Mouse (Mus musculus) T-helper 1 cell (primary cell): ENCODE data around the gene Glg1.
"Not testable (repeated sequence)": the region's sequence is repeated elsewhere in the genome, so short reads cannot be mapped to it uniquely, and the experiment has no call there.

Experiments
- in situ Hi-C: fragments of 300-600 bp; cut with MboI, MseI; formaldehyde crosslinking; loops from one replicate; pipeline ENCODE4 v1.15.1; 2025; ENCODE audit warnings: high pct_unique_total_duplicates

The Glg1 gene

GRCm38 (mm10) chr8:111258631-111259407, at the start of gene Glg1:
Gene Glg1 (minus strand): TSS chr8:111259216.
- in situ Hi-C loops = no loop called here

GRCm38 (mm10) chr8:111305031-111305730, 46.2 kb upstream of the Glg1 start:
- in situ Hi-C loops = no loop called here

- in situ Hi-C loops = no loop called here
These were observed 45.3 kb upstream of the Glg1 start for GRCm38 (mm10) chr8:111304359-111304758.

DNA sequence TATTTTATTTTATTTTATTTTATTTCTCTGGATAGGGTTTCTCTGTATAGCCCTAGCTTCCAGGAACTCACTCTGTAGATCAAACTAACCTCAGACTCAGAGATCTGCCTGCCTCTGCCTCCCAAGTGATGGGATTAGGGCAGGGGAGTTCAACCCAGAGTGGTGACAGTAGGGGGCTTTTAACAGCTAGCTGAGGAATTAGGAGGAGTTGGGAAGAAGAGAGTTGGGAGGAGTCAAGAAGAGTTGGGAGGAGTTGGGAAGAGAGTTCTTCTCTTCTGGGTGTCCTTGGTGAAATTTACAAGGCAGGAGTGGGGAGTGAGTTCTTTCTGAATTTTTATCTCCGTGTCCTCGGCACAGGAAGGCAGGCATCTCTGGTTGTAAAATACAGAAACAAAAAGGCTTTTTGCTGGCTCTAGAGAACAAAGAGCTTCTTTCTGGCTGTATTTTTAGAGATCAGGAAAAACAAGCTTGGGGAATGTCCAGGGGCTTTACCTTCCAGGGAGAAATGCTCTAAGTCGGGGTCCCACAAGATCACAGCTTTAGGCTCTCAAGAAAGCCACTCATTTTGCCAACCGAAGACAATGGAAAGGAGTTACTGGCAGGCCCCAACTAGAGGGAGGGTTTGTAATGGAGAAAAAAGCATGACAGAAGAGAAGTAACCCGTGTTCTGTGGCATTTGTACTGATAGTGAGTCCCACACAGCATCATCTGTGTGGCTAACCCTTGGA, 44.2 kb upstream of the Glg1 start:
- in situ Hi-C loops = not testable (repeated sequence)

DNA sequence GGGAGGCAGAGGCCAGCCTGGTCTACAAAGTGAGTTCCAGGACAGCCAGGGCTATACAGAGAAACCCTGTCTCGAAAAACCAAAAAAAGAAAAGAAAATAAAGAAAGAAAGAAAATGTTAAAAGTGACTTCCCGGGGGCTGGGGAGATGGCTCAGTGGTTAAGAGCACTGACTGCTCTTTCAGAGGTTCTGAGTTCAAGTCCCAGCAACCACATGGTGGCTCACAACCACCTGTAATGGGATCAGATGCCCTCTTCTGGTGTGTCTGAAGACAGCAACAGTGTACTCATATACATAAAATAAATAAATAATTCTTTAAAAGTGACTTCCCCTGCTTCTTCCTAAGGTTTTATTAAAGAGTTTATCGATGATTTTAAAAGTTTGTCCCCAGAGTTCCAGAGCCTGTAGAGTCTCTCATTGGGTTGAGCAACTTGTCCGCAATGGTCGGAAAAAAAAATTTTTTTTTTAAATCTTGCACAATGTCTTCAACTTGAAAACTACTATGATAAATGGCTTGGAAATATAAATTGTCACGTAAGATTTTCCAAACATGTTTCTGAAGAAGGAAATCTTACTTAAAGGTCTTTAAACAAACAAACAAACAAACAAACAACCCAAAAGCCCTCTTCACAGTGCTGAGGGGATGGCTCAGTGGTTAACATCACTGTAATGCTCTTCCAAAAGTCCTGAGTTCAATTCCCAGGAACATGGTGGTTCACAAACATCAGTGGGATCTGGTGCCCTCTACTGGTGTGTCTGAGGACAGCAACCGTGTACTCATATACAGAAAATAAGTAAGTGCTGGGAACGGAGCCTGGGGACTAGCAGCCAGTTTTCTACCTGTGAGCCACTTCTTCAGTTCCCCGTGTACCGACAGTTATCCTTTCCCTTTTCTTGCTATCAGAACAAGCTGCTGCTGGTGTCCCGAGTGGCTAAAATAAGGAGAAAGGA, 41.9 kb upstream of the Glg1 start:
- in situ Hi-C loops = no loop called here

GRCm38 (mm10) chr8:111299821-111300568, 41.0 kb upstream of the Glg1 start, which contains the start of gene Rfwd3:
Gene Rfwd3 (minus strand): TSS chr8:111300222.
- in situ Hi-C loops = no loop called here

- in situ Hi-C loops = no loop called here
These were observed 40.4 kb upstream of the Glg1 start for GRCm38 (mm10) chr8:111299363-111299820.

GRCm38 (mm10) chr8:111298011-111298410, 39.0 kb upstream of the Glg1 start:
- in situ Hi-C loops = no loop called here

- in situ Hi-C loops = no loop called here
These were observed 32.7 kb upstream of the Glg1 start for GRCm38 (mm10) chr8:111291733-111292132.

DNA sequence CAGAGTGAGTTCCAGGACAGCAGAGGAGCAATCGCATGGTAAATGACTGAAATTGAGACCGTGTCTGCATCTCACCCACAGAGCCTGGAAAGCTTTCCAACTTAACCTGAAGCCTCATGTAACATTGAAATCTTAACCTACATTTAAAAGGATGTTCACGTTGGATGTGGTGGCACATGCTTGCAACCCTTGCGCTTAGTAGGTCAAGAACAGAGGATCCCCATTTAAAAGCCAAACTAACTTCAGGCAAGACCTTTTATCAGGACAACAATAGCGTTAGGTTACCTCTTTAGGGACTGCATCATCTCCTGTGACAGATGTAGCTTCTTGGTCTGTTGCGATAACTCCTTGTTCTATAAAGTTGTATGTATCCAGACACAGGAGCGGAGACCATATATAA, 31.6 kb upstream of the Glg1 start:
- in situ Hi-C loops = no loop called here

GRCm38 (mm10) chr8:111285603-111286002, 26.6 kb upstream of the Glg1 start:
- in situ Hi-C loops = loop anchor here (5.0 to 10.0 kb wide), 3 partner anchors 121 to 458 kb away; partner anchors contain the start of gene Exosc6

- in situ Hi-C loops = loop anchor here (10.0 kb wide), 1 partner anchor 117 kb away; no protein-coding TSS in a partner anchor
These were observed 23.1 kb upstream of the Glg1 start for GRCm38 (mm10) chr8:111282093-111282492.

- in situ Hi-C loops = loop anchor here (5.0 kb wide), 1 partner anchor 286 kb away; no protein-coding TSS in a partner anchor
These were observed 9.3 kb upstream of the Glg1 start for GRCm38 (mm10) chr8:111268277-111268676.

DNA sequence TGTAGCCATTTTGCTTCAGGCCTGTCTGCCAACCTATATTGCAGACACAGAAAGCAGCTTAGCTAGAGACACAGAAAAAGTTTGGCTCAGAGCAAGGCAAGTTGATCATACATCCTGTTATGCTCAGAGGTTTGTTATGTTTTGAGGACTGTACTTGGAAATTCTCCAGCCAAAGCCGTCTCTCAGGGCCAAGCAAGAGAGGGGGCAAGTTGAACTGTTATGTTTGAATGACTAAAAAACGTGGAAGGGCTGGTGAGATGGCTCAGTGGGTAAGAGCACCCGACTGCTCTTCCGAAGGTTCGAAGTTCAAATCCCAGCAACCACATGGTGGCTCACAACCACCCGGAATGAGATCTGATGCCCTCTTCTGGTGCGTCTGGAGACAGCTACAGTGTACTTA, 7.1 kb upstream of the Glg1 start:
- in situ Hi-C loops = loop anchor here (5.0 kb wide), 1 partner anchor 284 kb away; no protein-coding TSS in a partner anchor

- in situ Hi-C loops = loop anchor here (5.0 kb wide), 1 partner anchor 282 kb away; no protein-coding TSS in a partner anchor
These were observed 5.7 kb upstream of the Glg1 start for GRCm38 (mm10) chr8:111264693-111265220.

GRCm38 (mm10) chr8:111261981-111262381, 3.0 kb upstream of the Glg1 start:
- in situ Hi-C loops = no loop called here

DNA sequence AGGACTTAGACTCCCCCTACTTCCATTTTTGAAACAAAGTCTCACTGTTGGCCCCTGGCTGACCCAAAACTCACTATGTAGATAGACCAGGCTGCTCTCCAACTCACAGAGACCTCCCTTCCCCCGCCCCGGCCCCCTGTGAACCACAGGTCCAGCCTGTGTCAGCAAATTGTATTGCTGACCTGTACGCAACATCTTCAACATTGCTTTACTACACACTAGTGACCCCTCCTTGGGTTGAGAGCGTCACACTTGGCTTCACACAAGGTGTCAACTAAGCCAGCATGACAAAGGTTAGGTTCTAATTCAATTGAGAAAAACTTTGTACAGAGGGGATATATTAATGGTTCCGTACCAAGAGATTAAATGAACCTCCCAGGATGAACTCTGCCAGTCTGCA, 1.2 kb upstream of the Glg1 start:
- in situ Hi-C loops = no loop called here

DNA sequence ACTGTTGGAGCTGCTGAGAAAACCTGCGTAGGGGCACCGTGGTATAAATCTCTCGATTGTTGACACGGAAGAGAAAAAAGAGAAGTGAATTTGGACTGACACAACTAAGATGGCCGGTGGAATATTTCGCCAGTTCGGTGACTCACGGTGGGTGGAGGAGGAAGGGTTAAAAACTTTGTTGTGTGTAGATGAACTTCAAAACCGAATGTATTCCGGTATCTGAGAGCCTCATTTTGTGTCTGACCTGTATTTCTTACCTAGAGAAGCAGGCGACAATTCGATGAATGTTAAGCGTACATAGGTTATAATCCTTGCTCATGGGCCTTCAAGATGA, 359 bp upstream of the Glg1 start:
- in situ Hi-C loops = no loop called here

DNA sequence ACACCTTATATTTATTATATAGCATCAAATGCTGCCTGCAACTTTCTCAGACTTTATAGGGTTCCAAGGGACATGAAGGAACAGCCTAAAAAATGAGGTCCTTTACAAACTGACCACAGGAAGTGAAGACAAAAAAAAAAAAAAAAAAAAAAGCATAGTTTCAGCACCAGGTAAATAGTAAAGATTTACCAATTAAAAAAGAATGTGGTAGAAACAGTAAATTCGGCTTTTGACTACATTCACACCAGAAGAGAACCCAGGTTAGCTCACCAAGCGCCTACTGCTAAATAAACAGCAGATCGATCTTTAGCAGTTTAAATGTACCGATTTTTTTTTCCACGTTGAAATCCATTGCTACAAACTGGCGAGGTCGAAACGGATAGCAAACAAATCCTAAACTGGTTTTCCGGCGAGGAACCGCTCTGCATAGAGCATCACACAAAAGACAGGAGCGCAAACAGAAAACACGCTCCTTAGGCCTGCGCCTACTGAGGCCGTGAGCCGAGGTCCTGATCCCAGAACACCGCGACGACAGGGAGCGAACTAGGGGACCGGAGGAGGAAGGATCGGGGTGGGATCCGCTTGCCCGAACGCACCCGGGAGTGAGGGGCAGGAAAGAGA, 896 bp downstream of the Glg1 start:
- in situ Hi-C loops = no loop called here
